Mouse (Mus musculus): ENCODE data around the gene Rad51b. TPM values are rescaled to one million over a fixed set of nuclear protein-coding genes. Genes with fewer than 3 reads are reported as not detected.
A peak's percentile ranks its signal among the peaks of the same experiment; 100 is the strongest.

Gene Rad51b
- total RNA-seq, 4 experiments from 2014 or later = 0.17 to 0.24 (median 0.21) TPM

- DNase-seq (ENCODE audit: low spot score in 2 of 2) = no peak
These were observed 348.6 kb downstream of the Rad51b start for GRCm38 (mm10) chr12:79645656-79646055.

GRCm38 (mm10) chr12:79646646-79647164 is 349.6 kb downstream of the Rad51b start:
- DNase-seq (ENCODE audit: low spot score in 2 of 2) = no peak

- DNase-seq (ENCODE audit: low spot score in 2 of 2) = no peak
These were observed 350.3 kb downstream of the Rad51b start for GRCm38 (mm10) chr12:79647382-79647781.

- no peak for DNase-seq (ENCODE audit: low spot score in 2 of 2)
These were observed 350.9 kb downstream of the Rad51b start for GRCm38 (mm10) chr12:79647976-79648375.

- DNase-seq (ENCODE audit: low spot score in 2 of 2) = no peak
These were observed 352.0 kb downstream of the Rad51b start for GRCm38 (mm10) chr12:79648812-79649700.

GRCm38 (mm10) chr12:79649796-79650195 is 352.7 kb downstream of the Rad51b start:
- DNase-seq (ENCODE audit: low spot score in 2 of 2) = no peak

GRCm38 (mm10) chr12:79655138-79655537 is 358.1 kb downstream of the Rad51b start:
- DNase-seq (ENCODE audit: low spot score in 2 of 2) = no peak

GRCm38 (mm10) chr12:79658861-79659260 is 361.8 kb downstream of the Rad51b start:
- no peak for DNase-seq (ENCODE audit: low spot score in 2 of 2)

GRCm38 (mm10) chr12:79661270-79661669 is 364.2 kb downstream of the Rad51b start:
- peak in 1 of 2 experiments; percentile 22 for DNase-seq (ENCODE audit: low spot score in 2 of 2)

GRCm38 (mm10) chr12:79663131-79663892 is 366.2 kb downstream of the Rad51b start:
- peak in 1 of 2 experiments; percentile 30 for DNase-seq (ENCODE audit: low spot score in 2 of 2)

- no peak for DNase-seq (ENCODE audit: low spot score in 2 of 2)
These were observed 367.0 kb downstream of the Rad51b start for GRCm38 (mm10) chr12:79663893-79664574.

- no peak for DNase-seq (ENCODE audit: low spot score in 2 of 2)
These were observed 377.9 kb downstream of the Rad51b start for GRCm38 (mm10) chr12:79674846-79675439.

- peak; percentile 27 to 45 for DNase-seq (ENCODE audit: low spot score in 2 of 2)
These were observed 378.5 kb downstream of the Rad51b start for GRCm38 (mm10) chr12:79675440-79676176.

GRCm38 (mm10) chr12:79676251-79676650 is 379.2 kb downstream of the Rad51b start:
- no peak for DNase-seq (ENCODE audit: low spot score in 2 of 2)

- no peak for DNase-seq (ENCODE audit: low spot score in 2 of 2)
These were observed 379.8 kb downstream of the Rad51b start for GRCm38 (mm10) chr12:79676896-79677295.

- DNase-seq (ENCODE audit: low spot score in 2 of 2) = no peak
These were observed 382.3 kb downstream of the Rad51b start for GRCm38 (mm10) chr12:79679251-79679901.

GRCm38 (mm10) chr12:79679941-79680697 is 383.0 kb downstream of the Rad51b start:
- DNase-seq (ENCODE audit: low spot score in 2 of 2) = no peak

GRCm38 (mm10) chr12:79680698-79681072 is 383.6 kb downstream of the Rad51b start:
- no peak for DNase-seq (ENCODE audit: low spot score in 2 of 2)

- DNase-seq (ENCODE audit: low spot score in 2 of 2) = no peak
These were observed 384.5 kb downstream of the Rad51b start for GRCm38 (mm10) chr12:79681571-79681970.

All from gastrocnemius, adult 8-10 months (tissue).